Mouse (Mus musculus): ENCODE measurements around the gene Thrsp.

GRCm38 (mm10) chr7:97420406-97420805, 2.9 kb upstream of the Thrsp start:
- no peak for TF ChIP-seq CTCF (conservative IDR thresholded peaks at IDR 0.05; ENCODE audit: low read length)
- TF ChIP-seq NANOG (IDR thresholded peaks at IDR 0.05; ENCODE audit: borderline replicate concordance, low read length): no peak
- TF ChIP-seq POU5F1 (IDR thresholded peaks at IDR 0.05; ENCODE audit: borderline replicate concordance, low read length): no peak

Measured in E14TG2a.4 (cell line).